Mouse (Mus musculus) cerebellum, postnatal 10 days (tissue): ENCODE measurements around the gene Sugp2.

ENCODE experiments used
- DNase-seq, 2 experiments: peaks; one replicate each; pipeline ENCODE4 v3.0.0; 2021; ENCODE audit warnings: mixed read lengths in 2 of 2

The Sugp2 gene

GRCm38 (mm10) chr8:70222041-70222440 is 12.0 kb upstream of the Sugp2 start:
- DNase-seq: no peak

- DNase-seq: peak; percentile 59 to 65
Measured at GRCm38 (mm10) chr8:70223341-70223740, 10.7 kb upstream of the Sugp2 start.

GRCm38 (mm10) chr8:70227997-70228396 is 6.0 kb upstream of the Sugp2 start:
- peak; percentile 43 to 60 for DNase-seq

DNA sequence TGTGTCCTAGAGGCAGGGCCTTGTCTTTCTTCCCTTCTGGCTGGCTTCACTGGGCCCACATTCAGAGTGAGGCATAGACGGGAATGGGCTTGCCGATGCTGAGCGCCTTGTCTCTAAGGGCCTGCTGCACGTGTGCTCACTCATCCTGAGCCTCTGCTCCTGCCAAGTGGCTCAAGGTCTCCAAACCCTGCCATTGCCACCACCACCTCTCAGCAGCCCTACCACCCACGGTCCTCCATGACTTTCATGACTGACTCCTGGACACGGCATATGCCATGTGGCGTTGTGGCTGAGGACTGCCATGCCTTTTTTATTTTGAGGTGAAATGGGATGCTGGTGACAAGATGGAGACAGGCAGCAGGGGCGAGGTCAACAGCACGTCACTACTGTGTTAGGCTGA is 3.2 kb upstream of the Sugp2 start:
- no peak for DNase-seq

DNA sequence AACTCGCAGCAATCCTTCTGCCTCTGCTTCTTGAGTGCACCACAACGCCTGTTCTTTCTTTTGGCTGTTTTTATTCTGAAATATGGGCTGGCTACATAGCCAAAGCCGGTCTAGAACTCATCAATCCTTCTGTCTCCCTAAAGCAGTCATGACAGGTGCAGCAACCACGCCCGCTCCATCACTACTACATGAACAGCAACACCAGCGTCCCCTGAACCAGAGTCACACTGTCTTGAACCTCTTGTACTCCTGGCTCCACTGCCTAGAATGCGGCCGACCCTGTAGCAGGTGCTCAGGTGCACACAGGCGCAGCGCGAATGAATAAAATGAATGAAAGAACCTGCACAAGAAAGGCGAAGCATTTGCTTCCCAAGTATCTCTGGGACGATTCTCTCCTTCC is 420 bp upstream of the Sugp2 start:
- DNase-seq: no peak

- DNase-seq: no peak
Measured at GRCm38 (mm10) chr8:70234781-70235128, 729 bp downstream of the Sugp2 start.

GRCm38 (mm10) chr8:70237842-70238241 is 3.8 kb downstream of the Sugp2 start:
- DNase-seq: no peak

GRCm38 (mm10) chr8:70240642-70241041 is 6.6 kb downstream of the Sugp2 start:
- DNase-seq: no peak

DNA sequence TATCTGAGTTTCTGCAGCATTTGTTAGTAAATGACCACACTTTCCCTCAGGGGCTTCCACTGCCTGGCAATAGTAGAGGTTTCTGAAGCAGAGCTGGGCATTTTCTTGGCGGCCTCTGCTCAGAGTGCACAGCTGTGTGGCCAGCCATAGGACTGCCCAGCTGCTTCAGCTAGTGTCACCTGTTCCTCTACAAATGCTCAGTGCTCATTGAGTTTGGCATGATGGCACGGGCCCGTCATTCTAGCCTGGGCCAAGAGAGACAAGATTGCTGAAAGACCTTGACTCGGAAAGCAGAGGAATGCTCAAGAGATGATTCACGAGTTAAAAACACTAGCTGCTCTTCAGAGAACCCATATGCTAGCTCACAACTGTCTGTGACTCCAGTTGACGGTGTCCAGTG is 12.6 kb downstream of the Sugp2 start:
- DNase-seq: no peak

DNA sequence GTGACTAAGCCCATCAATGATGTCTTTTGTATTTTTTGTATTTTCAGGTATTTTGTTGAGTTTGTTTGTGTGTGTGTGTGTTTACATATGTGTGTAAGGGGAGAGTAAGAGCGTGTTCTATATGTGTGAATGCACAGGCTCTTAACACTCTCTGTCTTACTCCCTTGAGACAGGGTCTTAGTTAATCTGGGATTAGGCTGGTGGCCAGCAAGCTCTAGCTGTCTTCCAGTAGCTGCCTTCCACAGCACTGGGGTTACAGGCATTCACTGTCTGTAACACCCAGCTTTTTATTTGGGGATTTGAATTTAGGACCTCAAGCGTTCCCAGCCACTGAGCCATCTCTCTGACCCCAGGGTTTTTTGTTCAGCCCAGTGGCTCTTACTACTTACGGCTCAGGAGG is 13.8 kb downstream of the Sugp2 start:
- peak; percentile 46 to 62 for DNase-seq

- no peak for DNase-seq
Measured at GRCm38 (mm10) chr8:70254628-70255027, 20.6 kb downstream of the Sugp2 start.

GRCm38 (mm10) chr8:70257456-70257855 is 23.4 kb downstream of the Sugp2 start:
- DNase-seq: peak in 1 of 2 experiments; percentile 35

DNA sequence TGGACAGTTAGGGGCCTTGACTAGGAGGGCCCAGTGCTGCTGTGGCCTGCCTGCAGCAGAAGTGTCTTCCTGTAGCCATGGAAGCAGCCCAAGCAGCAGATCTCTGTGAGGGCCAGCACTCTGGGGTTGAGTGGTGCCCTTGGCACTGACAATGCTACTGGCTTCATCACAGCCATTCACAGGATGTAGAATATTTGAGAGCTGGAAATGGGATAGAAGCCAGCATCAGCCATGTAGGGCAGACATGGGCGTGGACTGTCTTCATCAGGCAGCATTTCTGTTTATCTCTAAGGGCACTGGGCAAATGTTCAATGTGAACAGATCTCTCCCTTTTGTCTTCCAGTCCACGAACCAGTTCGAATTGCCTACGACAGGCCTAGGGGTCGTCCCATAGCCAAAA is 24.6 kb downstream of the Sugp2 start:
- no peak for DNase-seq

GRCm38 (mm10) chr8:70259043-70259442 is 25.0 kb downstream of the Sugp2 start:
- DNase-seq: no peak

DNA sequence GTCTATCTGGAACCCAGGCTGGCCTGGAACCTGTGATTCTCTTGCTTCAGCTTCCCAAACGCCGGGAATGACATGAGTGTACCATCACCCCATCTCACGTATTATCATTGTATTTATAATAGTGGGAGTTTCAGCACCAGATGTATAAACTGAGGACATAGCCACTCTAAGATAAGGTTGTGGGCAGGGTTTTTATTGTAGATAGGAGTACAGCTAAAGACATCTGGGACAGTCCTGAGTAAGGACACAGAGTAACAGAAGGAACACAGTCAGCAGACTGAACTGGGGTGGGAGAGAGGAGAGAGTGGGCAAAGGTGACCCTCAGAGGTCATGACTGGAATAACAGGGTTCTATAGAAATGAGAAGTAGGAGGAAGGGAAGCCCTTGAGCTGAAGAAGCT is 33.6 kb downstream of the Sugp2 start:
- no peak for DNase-seq

- DNase-seq: peak; percentile 29 to 44
Measured at GRCm38 (mm10) chr8:70268311-70268710, 34.3 kb downstream of the Sugp2 start.

- peak; percentile 52 to 57 for DNase-seq
Measured at GRCm38 (mm10) chr8:70268799-70269565, 35.0 kb downstream of the Sugp2 start.

- DNase-seq: no peak
Measured at GRCm38 (mm10) chr8:70272949-70273348, 38.9 kb downstream of the Sugp2 start.

GRCm38 (mm10) chr8:70274350-70274749 is 40.3 kb downstream of the Sugp2 start:
- DNase-seq: no peak

DNA sequence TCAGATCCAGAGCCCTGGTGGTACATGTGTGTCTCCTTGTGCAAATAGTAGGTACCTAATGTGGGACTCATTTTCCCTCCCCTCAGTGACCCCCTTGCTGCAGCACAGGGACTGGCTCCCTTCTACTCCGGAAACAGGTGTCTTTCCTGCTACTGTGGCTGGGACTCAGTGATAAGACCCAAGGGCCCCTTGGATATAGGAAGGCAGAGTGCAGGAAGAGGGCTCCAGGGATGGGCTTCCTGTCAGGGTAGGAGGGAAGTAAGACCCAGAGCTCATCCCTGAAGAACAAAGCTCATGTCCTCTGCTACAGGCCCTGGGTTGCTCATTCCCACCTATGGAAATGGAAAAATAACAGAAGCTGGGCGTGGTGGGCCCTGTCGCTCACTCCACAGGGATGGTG is 42.5 kb downstream of the Sugp2 start:
- no peak for DNase-seq

GRCm38 (mm10) chr8:70278175-70278574 is 44.1 kb downstream of the Sugp2 start:
- no peak for DNase-seq

- no peak for DNase-seq
Measured at GRCm38 (mm10) chr8:70279266-70279665, 45.2 kb downstream of the Sugp2 start.

GRCm38 (mm10) chr8:70281001-70281400 is 47.0 kb downstream of the Sugp2 start:
- DNase-seq: no peak

DNA sequence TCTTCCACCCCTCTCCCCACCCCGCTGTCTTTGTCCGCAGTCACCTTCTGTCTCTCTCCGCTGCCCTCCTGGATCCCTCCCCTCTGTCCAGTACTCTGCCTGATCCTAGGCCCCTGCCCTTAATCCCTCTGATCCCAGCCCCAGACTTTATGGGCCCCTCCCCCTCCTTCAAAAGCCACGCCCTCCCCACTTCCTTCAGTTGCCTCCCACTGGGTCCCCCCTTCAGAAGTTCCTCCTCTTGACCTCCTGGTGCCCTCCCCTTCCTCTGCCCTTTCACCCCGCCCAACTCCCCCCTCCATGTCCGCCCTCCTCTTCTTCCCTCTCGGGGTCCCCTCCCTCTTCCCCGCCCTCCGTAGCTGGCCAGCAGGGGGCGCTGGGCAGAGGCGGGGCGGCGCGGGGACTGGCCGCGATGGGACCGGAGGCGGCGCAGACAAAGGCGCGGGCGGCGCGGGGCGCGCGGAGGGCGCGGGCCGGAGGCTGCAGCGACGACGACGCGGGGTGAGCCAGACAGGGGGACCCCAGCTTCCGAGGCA is 48.6 kb downstream of the Sugp2 start, which contains the start of gene Homer3:
Gene Homer3, plus strand, starts transcription at position 225 of the 533 bp plus-strand sequence.
- DNase-seq: peak; percentile 91 to 93
